Mouse (Mus musculus): ENCODE data around the gene T2. TPM values are rescaled to one million over a fixed set of nuclear protein-coding genes. Genes with fewer than 3 reads are reported as not detected.
A peak's percentile ranks its signal among the peaks of the same experiment; 100 is the strongest.

The T2 gene
- polyA plus RNA-seq, 1 experiment from 2014 or later: 0.58 TPM

DNA sequence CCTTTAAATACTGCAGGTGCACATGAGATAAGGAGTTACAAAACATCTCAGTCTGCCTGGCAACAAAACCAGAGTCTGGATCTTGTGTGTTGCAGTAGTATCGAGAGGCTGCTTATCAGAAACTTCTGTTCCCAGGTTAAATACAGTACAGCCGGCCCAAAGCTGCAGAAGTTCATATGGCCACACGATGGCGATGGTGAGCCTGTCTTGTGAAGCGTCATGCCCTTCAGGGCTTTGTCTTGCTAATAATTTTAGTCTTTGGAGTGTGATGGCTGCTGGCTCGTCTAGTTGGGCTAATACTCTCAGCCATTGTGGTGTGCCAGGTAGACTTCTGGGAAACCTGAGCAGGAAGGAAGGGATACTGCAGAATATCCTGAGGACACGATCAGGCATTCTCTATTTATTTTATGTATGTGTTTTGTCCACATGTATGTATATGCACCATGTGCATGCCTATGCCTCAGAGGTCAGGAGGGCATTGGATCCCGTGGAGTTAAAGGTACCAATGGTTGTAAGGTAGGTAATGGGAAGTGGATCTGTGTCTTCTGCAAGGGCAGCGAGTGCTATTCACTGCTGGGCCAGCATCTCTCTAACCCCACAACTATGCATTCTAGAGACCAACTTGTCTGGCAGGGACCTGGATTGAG, 107.8 kb downstream of the T2 start:
- Histone ChIP-seq H3K27ac (replicated peaks) (no peak overlapping the region), H3K4me1 (replicated peaks) (0 out of 2 replicates have a peak, but pooled peaks cover 5% of the 10 kb centered on the region), H3K36me3 (no peaks in the 10 kb centered on the region), H3K4me3 (no peak overlapping the region), H3K9me3 (no peaks in the 10 kb centered on the region), H3K27me3 (peaks cover 3% of the 10 kb centered on the region; the same call in 1 of the 2 replicates), H3K4me2 (no peak overlapping the region), H3K9ac (no peak overlapping the region)
- peak; percentile 63; the same call in 1 of the 2 replicates for ATAC-seq (ENCODE audit: low FRiP score, low read depth)
- 24% methylated on average over 9 of the region's 9 CpGs for whole genome bisulfite sequencing

DNA sequence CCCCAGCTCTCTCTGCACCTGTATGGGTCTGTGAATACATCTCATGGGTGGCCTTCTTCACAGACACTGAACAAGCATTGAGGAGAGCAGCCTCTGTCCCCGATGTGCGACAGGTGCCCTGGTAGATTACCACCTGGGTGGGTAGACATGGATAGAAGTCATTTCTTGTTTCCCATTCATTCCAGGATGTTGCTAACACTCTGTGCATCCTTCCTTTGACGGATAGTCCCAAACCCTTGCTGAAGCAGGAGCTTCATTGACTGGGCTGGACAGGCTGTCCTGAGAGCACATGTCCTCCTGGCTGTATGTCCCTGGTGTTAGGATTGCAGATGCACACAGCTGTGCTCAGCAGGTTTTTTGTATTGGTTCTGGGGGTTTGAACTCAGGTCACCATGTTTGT, 112.0 kb downstream of the T2 start:
- Histone ChIP-seq H3K9me3 (no peaks in the 10 kb centered on the region), H3K4me2 (no peak overlapping the region), H3K4me1 (replicated peaks) (peaks cover 8% of the 10 kb centered on the region; the same call in 1 of the 2 replicates), H3K36me3 (no peaks in the 10 kb centered on the region), H3K9ac (no peak overlapping the region), H3K27ac (replicated peaks) (no peak overlapping the region), H3K27me3 (peaks cover 3% of the 10 kb centered on the region; the same call in 1 of the 2 replicates), H3K4me3 (no peak overlapping the region)
- no peak for ATAC-seq (ENCODE audit: low FRiP score, low read depth)
- 85% methylated on average over 3 of the region's 3 CpGs for WGBS

DNA sequence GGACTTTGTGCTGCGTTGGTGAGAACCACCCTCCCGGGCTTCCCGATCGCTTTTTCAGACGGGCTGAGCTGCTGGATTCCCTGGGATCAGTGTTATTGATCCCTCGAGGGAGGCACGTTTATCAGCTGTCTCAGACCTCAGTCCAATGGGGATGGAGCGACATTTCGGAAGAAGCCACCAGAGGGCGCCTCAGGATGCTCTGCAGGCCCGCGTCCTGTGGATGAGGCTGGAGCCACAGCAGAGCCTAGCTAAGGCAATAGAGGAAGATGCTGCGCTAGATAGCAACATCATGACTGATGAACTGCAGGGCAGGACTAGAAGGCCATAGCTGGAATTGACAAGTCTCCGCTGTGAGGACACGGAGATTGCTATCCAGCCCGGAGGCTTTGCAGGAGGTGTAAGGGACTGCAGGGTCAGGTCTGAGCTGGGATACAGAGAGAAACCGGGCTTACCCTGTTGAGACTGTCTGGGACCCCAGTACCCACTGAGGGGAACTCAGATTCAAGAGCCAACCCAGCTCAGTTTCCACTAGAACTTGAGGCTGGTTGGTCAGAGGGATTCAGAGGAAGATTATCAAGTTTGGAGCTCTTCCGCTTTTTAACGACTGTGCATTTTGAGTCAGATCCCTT, 113.0 kb downstream of the T2 start:
- Histone ChIP-seq H3K4me3 (no peak overlapping the region), H3K9ac (no peak overlapping the region), H3K27ac (replicated peaks) (no peak overlapping the region), H3K27me3 (no peaks in the 10 kb centered on the region; the same call in 1 of the 2 replicates), H3K4me1 (replicated peaks) (peaks cover 6% of the 10 kb centered on the region; the same call in 1 of the 2 replicates), H3K9me3 (no peaks in the 10 kb centered on the region), H3K36me3 (no peaks in the 10 kb centered on the region), H3K4me2 (no peak overlapping the region)
- 16% methylated on average over 19 of the region's 19 CpGs for WGBS
- ATAC-seq (ENCODE audit: low FRiP score, low read depth): peak; percentile 90

Other genes starting within 250 kb of the T2 start
- gene Gm49673, start 208.2 kb upstream of the T2 start, polyA plus RNA-seq (2015; fragmentation: Nextera tagmentation; extraction: Ambion mirVana): 0.57 TPM in 1 of 2 replicates, not detected in the other
- gene Rnaset2a, start 207.9 kb upstream of the T2 start, polyA plus RNA-seq (2015; fragmentation: Nextera tagmentation; extraction: Ambion mirVana): 17.6 and 17.7 TPM in 2 replicates
- 27.8 and 28.6 TPM in 2 replicates for gene Fgfr1op, start 190.5 kb upstream of the T2 start, polyA plus RNA-seq (2015; fragmentation: Nextera tagmentation; extraction: Ambion mirVana)
- gene Ccr6, start 119.9 kb upstream of the T2 start, polyA plus RNA-seq (2015; fragmentation: Nextera tagmentation; extraction: Ambion mirVana): not detected in 2 replicates
- 341 and 365 TPM in 2 replicates for gene Mpc1, start 73.1 kb upstream of the T2 start, polyA plus RNA-seq (2015; fragmentation: Nextera tagmentation; extraction: Ambion mirVana)
- gene Sft2d1, start 44.9 kb upstream of the T2 start, polyA plus RNA-seq (2015; fragmentation: Nextera tagmentation; extraction: Ambion mirVana): 173 and 188 TPM in 2 replicates
- 18.4 and 23.1 TPM in 2 replicates for gene Prr18, start 18.5 kb upstream of the T2 start, polyA plus RNA-seq (2015; fragmentation: Nextera tagmentation; extraction: Ambion mirVana)
- 0.12 and 0.47 TPM in 2 replicates for gene T, start 78.4 kb downstream of the T2 start, polyA plus RNA-seq (2015; fragmentation: Nextera tagmentation; extraction: Ambion mirVana)
- gene Pde10a, start 169.4 kb downstream of the T2 start, polyA plus RNA-seq (2015; fragmentation: Nextera tagmentation; extraction: Ambion mirVana): 12.8 and 13.0 TPM in 2 replicates
- gene Gm17087, start 211.0 kb downstream of the T2 start, polyA plus RNA-seq (2015; fragmentation: Nextera tagmentation; extraction: Ambion mirVana): not detected in 2 replicates

All from hindbrain, embryonic 15.5 days (tissue).